Mouse (Mus musculus) megakaryocyte progenitor cell, adult 5-6 weeks (primary cell): ENCODE results near the gene Rsad2. TPM values are rescaled to one million over a fixed set of nuclear protein-coding genes. Genes with fewer than 3 reads are reported as not detected.

Experiments used
- ATAC-seq: replicated peaks from 2 replicates; pipeline ENCODE4 v1.8.0; 2016; ENCODE audit warnings: mild to moderate bottlenecking, moderate TSS enrichment, inconsistent platforms; ENCODE audit not compliant: poor library complexity
- total RNA-seq, 2 experiments: library from RNA; stranded (forward) in 1 of 2; stranded (reverse) in 1 of 2; fragments of 157-497, 149-512 nt in 1 of 2; fragments of 200-1000 nt in 1 of 2; gene quantifications; 2 replicates each; pipeline versions ENCODE4 v1.2.3 to v1.2.4; 2015 to 2017

The Rsad2 gene
- total RNA-seq, 2 experiments from 2014 or later: 0.87 to 0.96 TPM

GRCm38 (mm10) chr12:26403372-26404125, 52.7 kb downstream of the Rsad2 start:
- no peak for ATAC-seq

- ATAC-seq: peak; percentile 34
Observed at GRCm38 (mm10) chr12:26401696-26402470, 54.4 kb downstream of the Rsad2 start.

- ATAC-seq: no peak
Observed at GRCm38 (mm10) chr12:26401254-26401653, 55.0 kb downstream of the Rsad2 start.

GRCm38 (mm10) chr12:26400762-26401161, 55.5 kb downstream of the Rsad2 start:
- ATAC-seq: no peak

- no peak for ATAC-seq
Observed at GRCm38 (mm10) chr12:26399391-26399790, 56.9 kb downstream of the Rsad2 start.

- peak; percentile 93 for ATAC-seq
Observed at GRCm38 (mm10) chr12:26398597-26398996, 57.7 kb downstream of the Rsad2 start.

GRCm38 (mm10) chr12:26394485-26395470, 61.5 kb downstream of the Rsad2 start:
- no peak for ATAC-seq

- no peak for ATAC-seq
Observed at GRCm38 (mm10) chr12:26393291-26393690, 63.0 kb downstream of the Rsad2 start.

Other genes starting within 250 kb of the Rsad2 start
- 17.4 and 19.1 TPM in 2 replicates for gene Rnf144a, start 41.2 kb downstream of the Rsad2 start, total RNA-seq (2015)
- gene Rnf144a, start 41.2 kb downstream of the Rsad2 start, total RNA-seq (2017): 15.1 and 16.8 TPM in 2 replicates
- 23.2 and 25.2 TPM in 2 replicates for gene Cmpk2, start 12.8 kb upstream of the Rsad2 start, total RNA-seq (2015)
- 11.7 and 16.1 TPM in 2 replicates for gene Cmpk2, start 12.8 kb upstream of the Rsad2 start, total RNA-seq (2017)